29 mouse cellular contexts compared by ENCODE assay signal in the genomic region with DNA sequence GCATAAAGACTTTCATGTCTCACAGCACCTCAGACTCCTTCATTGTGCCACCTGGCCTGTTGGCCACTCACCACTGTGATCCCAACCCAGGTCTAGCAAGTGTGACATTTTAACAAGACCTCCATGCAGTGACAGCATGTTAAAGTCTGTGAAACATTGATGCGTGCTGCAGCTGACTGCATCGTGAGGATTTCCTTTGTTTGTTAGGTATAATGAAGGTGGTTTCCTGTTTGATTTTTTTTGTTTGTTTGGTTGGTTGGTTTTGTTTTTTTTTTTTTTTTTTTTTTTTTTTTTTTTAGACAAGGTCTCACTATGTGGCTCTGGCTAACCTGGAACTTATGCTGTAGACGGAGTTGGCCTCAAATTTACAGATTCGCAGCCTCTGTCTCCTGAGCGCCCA. TPM values are rescaled to one million over a fixed set of nuclear protein-coding genes. Genes with fewer than 3 reads are reported as not detected.
DNase-seq lines count a peak whose midpoint lies in the region; ATAC-seq and TF ChIP-seq lines count a peak whose summit lies in the region.
"Had no signal": no experiment of that assay in that cellular context is flagged by ENCODE, and none has a peak within 500 bp of the region (broad histone marks: within the 10 kb centered on the region; RNA-seq: fewer than 3 reads in every experiment).

No protein-coding gene starts in this region.

- WGBS in forebrain, embryonic 11.5 days = 94% methylated on average over 5 of the region's 5 CpGs
- 95% methylated on average over 5 of the region's 5 CpGs for WGBS in forebrain, embryonic 16.5 days
- 71% methylated on average over 5 of the region's 5 CpGs for WGBS in heart, adult 2 months

- no peak overlapping the region for H3K4me3 ChIP-seq in forebrain, embryonic 11.5 days (ENCODE audit: low read depth, low read length)
- H3K4me3 ChIP-seq in forebrain, embryonic 16.5 days (replicated peaks; ENCODE audit: low read length) = no peak overlapping the region
- H3K4me3 ChIP-seq in heart, adult 2 months = no peak overlapping the region
- H3K4me3 ChIP-seq in CH12.LX (replicated peaks in 1 of 3; ENCODE audit: low read depth in 2 of 3, low read length in 2 of 3, poor library complexity in 1 of 3) = no peak overlapping the region
- H3K4me3 ChIP-seq: forebrain, embryonic 10.5 days; heart, embryonic 12.5 days; heart, embryonic 15.5 days; hindbrain, embryonic 10.5 days; hindbrain, embryonic 13.5 days; intestine, embryonic 15.5 days had no signal

- no peak overlapping the region for H3K27ac ChIP-seq in forebrain, embryonic 11.5 days (ENCODE audit: low read depth, low read length)
- no peak overlapping the region for H3K27ac ChIP-seq in forebrain, embryonic 16.5 days (ENCODE audit: low read length)
- peak overlapping the region; percentile 84 for H3K27ac ChIP-seq in heart, adult 2 months
- H3K27ac ChIP-seq in CH12.LX (ENCODE audit: insufficient read depth, low read depth) = no peak overlapping the region
- H3K27ac ChIP-seq: forebrain, embryonic 10.5 days; heart, embryonic 15.5 days; hindbrain, embryonic 10.5 days; hindbrain, embryonic 13.5 days; intestine, embryonic 15.5 days had no signal

- no peaks in the 10 kb centered on the region for H3K9me3 ChIP-seq in forebrain, embryonic 11.5 days (ENCODE audit: control insufficient read depth, low read length)
- no peaks in the 10 kb centered on the region for H3K9me3 ChIP-seq in forebrain, embryonic 16.5 days (ENCODE audit: control insufficient read depth, low read length)
- no peaks in the 10 kb centered on the region for H3K9me3 ChIP-seq in CH12.LX (replicated peaks; ENCODE audit: low read length)
- H3K9me3 ChIP-seq: forebrain, embryonic 10.5 days; heart, embryonic 12.5 days; heart, embryonic 15.5 days; hindbrain, embryonic 10.5 days; hindbrain, embryonic 13.5 days; intestine, embryonic 15.5 days had no signal

- TF ChIP-seq CTCF in heart, adult 2 months (IDR thresholded peaks at IDR 0.05) = no peak
- TF ChIP-seq CTCF in CH12.LX (conservative IDR thresholded peaks at IDR 0.05 in 1 of 2, IDR thresholded peaks at IDR 0.05 in 1 of 2; ENCODE audit: low read depth in 2 of 2, low read length in 2 of 2) = no peak

- TF ChIP-seq POLR2A in heart, adult 2 months (IDR thresholded peaks at IDR 0.05; ENCODE audit: insufficient read depth, low read depth, low read length) = peak; percentile 45; the same call in 1 of the 2 replicates
- no peak for TF ChIP-seq POLR2A in CH12.LX (IDR thresholded peaks at IDR 0.05; ENCODE audit: low read depth, low read length)

- peak; percentile 37 for DNase-seq in forebrain, embryonic 11.5 days (ENCODE audit: low spot score)
- DNase-seq in heart, adult 2 months = no peak
- DNase-seq in heart, postnatal 36 days = no peak
- DNase-seq in CH12.LX (ENCODE audit: extremely low read depth) = no peak
- no peak for DNase-seq in embryo, embryonic 10 days (ENCODE audit: low spot score)
- DNase-seq: adrenal gland, adult 2 months; adrenal gland, postnatal 14 days; cerebellum, adult 11-12 months; cerebellum, adult 8-10 months; cerebellum, postnatal 10 days; cerebellum, postnatal 36 days; gastrocnemius, postnatal 14 days; heart, postnatal 14 days; kidney, adult 11 months; kidney, adult 8-10 months had no signal

- no peaks in the 10 kb centered on the region for H3K27me3 ChIP-seq in forebrain, embryonic 11.5 days (ENCODE audit: control insufficient read depth, insufficient read depth, low read length)
- H3K27me3 ChIP-seq in forebrain, embryonic 16.5 days (replicated peaks; ENCODE audit: control insufficient read depth, insufficient read depth, low read length) = no peaks in the 10 kb centered on the region
- no peaks in the 10 kb centered on the region for H3K27me3 ChIP-seq in heart, adult 2 months (ENCODE audit: control insufficient read depth, insufficient read depth, low read length)
- H3K27me3 ChIP-seq in CH12.LX (replicated peaks) = no peaks in the 10 kb centered on the region
- H3K27me3 ChIP-seq: heart, embryonic 12.5 days; heart, embryonic 15.5 days; hindbrain, embryonic 13.5 days; intestine, embryonic 15.5 days had no signal

- in situ Hi-C loops in CH12.LX (cut with MboI; ENCODE audit: low pct_ligation_motif_present, low pct_unique_long_range_greater_than_20kb, low sequenced_read_pairs) = loop anchor here (25.0 kb wide), 1 partner anchor 400 kb away; a partner anchor contains a TSS

- no peak overlapping the region for H3K9ac ChIP-seq in forebrain, embryonic 11.5 days (ENCODE audit: low read length)
- no peak overlapping the region for H3K9ac ChIP-seq in forebrain, embryonic 16.5 days (replicated peaks; ENCODE audit: low read depth, low read length)
- H3K9ac ChIP-seq in heart, adult 2 months (ENCODE audit: low read depth, low read length) = no peak overlapping the region
- H3K9ac ChIP-seq in CH12.LX (ENCODE audit: insufficient read depth, low read depth) = no peak overlapping the region
- H3K9ac ChIP-seq: heart, embryonic 12.5 days; heart, embryonic 15.5 days; hindbrain, embryonic 13.5 days; intestine, embryonic 15.5 days had no signal

- no peak overlapping the region for H3K4me2 ChIP-seq in forebrain, embryonic 11.5 days (ENCODE audit: low read depth, low read length, severe bottlenecking)
- no peak overlapping the region for H3K4me2 ChIP-seq in forebrain, embryonic 16.5 days (ENCODE audit: low read length)
- no peak overlapping the region for H3K4me2 ChIP-seq in CH12.LX (ENCODE audit: insufficient read depth, low read depth, poor library complexity, severe bottlenecking)
- H3K4me2 ChIP-seq: heart, embryonic 12.5 days; heart, embryonic 15.5 days; hindbrain, embryonic 13.5 days; intestine, embryonic 15.5 days had no signal

- H3K36me3 ChIP-seq in forebrain, embryonic 11.5 days (ENCODE audit: control insufficient read depth, insufficient read depth, low read length) = no peaks in the 10 kb centered on the region
- no peaks in the 10 kb centered on the region for H3K36me3 ChIP-seq in forebrain, embryonic 16.5 days (ENCODE audit: control insufficient read depth, insufficient read depth)
- H3K36me3 ChIP-seq in heart, adult 2 months (ENCODE audit: control insufficient read depth, insufficient read depth, low read length) = peaks cover 6% of the 10 kb centered on the region; the same call in 1 of the 2 replicates
- no peaks in the 10 kb centered on the region for H3K36me3 ChIP-seq in CH12.LX (replicated peaks in 1 of 2; ENCODE audit: control insufficient read depth in 1 of 2, insufficient read depth in 1 of 2, low read length in 1 of 2)
- H3K36me3 ChIP-seq: forebrain, embryonic 10.5 days; heart, embryonic 12.5 days; heart, embryonic 15.5 days; hindbrain, embryonic 10.5 days; hindbrain, embryonic 13.5 days; intestine, embryonic 15.5 days had no signal

- no peaks in the 10 kb centered on the region for H3K79me2 ChIP-seq in heart, adult 2 months (replicated peaks; ENCODE audit: control insufficient read depth, insufficient read depth, low read length)
- H3K79me2 ChIP-seq in CH12.LX (replicated peaks; ENCODE audit: control insufficient read depth, extremely low read depth, insufficient read depth, poor library complexity, severe bottlenecking) = no peaks in the 10 kb centered on the region

- dilution Hi-C loops in CH12.LX (cut with MboI; ENCODE audit: extremely low pct_ligation_motif_present, extremely low pct_unique_long_range_greater_than_20kb, low sequenced_read_pairs) = no loop called here

- no peaks in the 10 kb centered on the region for H3K4me1 ChIP-seq in forebrain, embryonic 11.5 days (replicated peaks; ENCODE audit: control insufficient read depth, insufficient read depth, low read length)
- H3K4me1 ChIP-seq in forebrain, embryonic 16.5 days (replicated peaks; ENCODE audit: control insufficient read depth, insufficient read depth, low read length) = no peaks in the 10 kb centered on the region
- H3K4me1 ChIP-seq in heart, adult 2 months (ENCODE audit: control insufficient read depth, insufficient read depth, low read length) = peaks cover 18% of the 10 kb centered on the region
- peaks cover 8 to 20% of the 10 kb centered on the region in 2 experiments for H3K4me1 ChIP-seq in CH12.LX (ENCODE audit: control insufficient read depth in 1 of 2, insufficient read depth in 2 of 2)
- H3K4me1 ChIP-seq: hindbrain, embryonic 13.5 days had no signal

- intact Hi-C loops in heart, adult 2 months (cut with DNase I) = no loop called here
- intact Hi-C loops in heart, postnatal 36 days (cut with DNase I) = no loop called here

- no peak for ATAC-seq in forebrain, embryonic 11.5 days (replicated peaks; ENCODE audit: low FRiP score)
- ATAC-seq in forebrain, embryonic 16.5 days = no peak
- ATAC-seq: forebrain, embryonic 14.5 days; hindbrain, embryonic 16.5 days; intestine, embryonic 15.5 days had no signal

- TF ChIP-seq EP300 in heart, adult 2 months (IDR thresholded peaks at IDR 0.05; ENCODE audit: insufficient read depth, low read depth, low read length) = no peak
- TF ChIP-seq EP300 in CH12.LX (IDR thresholded peaks at IDR 0.05; ENCODE audit: low read length) = no peak

- no peak for TF ChIP-seq RAD21 in CH12.LX (IDR thresholded peaks at IDR 0.05; ENCODE audit: low read depth, low read length)

RNA-seq across cellular contexts. Expression of a gene that starts 7.3 kb away (rescaled TPM):
- 0.21 and 0.31 TPM in 2 replicates for polyA plus RNA-seq in forebrain, embryonic 11.5 days (2014; fragmentation: Nextera tagmentation; extraction: Ambion mirVana)
- polyA plus RNA-seq in forebrain, embryonic 16.5 days (2015; fragmentation: Nextera tagmentation; extraction: Ambion mirVana) = 0.08 and 0.09 TPM in 2 replicates
- total RNA-seq in heart, adult 2 months (2021) = not detected
- polyA plus RNA-seq in heart, adult 2 months (2012; rRNA removed) = 0.37 TPM in 1 of 2 replicates, not detected in the other
- not detected for total RNA-seq in heart, postnatal 36 days (2021)
- total RNA-seq in CH12.LX (2012; rRNA removed) = not detected in 2 replicates
- total RNA-seq in CH12.LX (2014; rRNA removed) = not detected in 2 replicates
- polyA plus RNA-seq in CH12.LX (2012; ENCODE audit: insufficient read length, low read depth) = 0.08 and 0.09 TPM in 2 replicates
- total RNA-seq: heart, adult 8-10 months; MEL had no signal
- polyA plus RNA-seq: embryonic facial prominence, embryonic 11.5 days; heart, embryonic 12.5 days; heart, embryonic 15.5 days had no signal

RNA-seq across cellular contexts. Expression of a gene that starts 29.8 kb away (rescaled TPM):
- polyA plus RNA-seq in forebrain, embryonic 11.5 days (2014; fragmentation: Nextera tagmentation; extraction: Ambion mirVana) = 16.8 and 17.8 TPM in 2 replicates
- polyA plus RNA-seq in forebrain, embryonic 16.5 days (2015; fragmentation: Nextera tagmentation; extraction: Ambion mirVana) = 9.3 and 9.4 TPM in 2 replicates
- total RNA-seq in heart, adult 2 months (2021) = 10 to 100 TPM; 10.5 to 10.8 TPM
- 14.5 and 17.8 TPM in 2 replicates for polyA plus RNA-seq in heart, adult 2 months (2012; rRNA removed)
- total RNA-seq in heart, postnatal 36 days (2021) = 10 to 100 TPM; 13.3 to 15.1 TPM
- total RNA-seq in CH12.LX (2012; rRNA removed) (11.3 and 14.8 TPM in 2 replicates), CH12.LX (2014; rRNA removed) (27.1 and 29.2 TPM in 2 replicates)
- 31.6 and 32.0 TPM in 2 replicates for polyA plus RNA-seq in CH12.LX (2012; ENCODE audit: insufficient read length, low read depth)

RNA-seq across cellular contexts. Expression of a gene that starts 30.0 kb away (rescaled TPM):
- polyA plus RNA-seq in forebrain, embryonic 11.5 days (2014; fragmentation: Nextera tagmentation; extraction: Ambion mirVana) = 37.3 and 37.8 TPM in 2 replicates
- 27.9 and 30.1 TPM in 2 replicates for polyA plus RNA-seq in forebrain, embryonic 16.5 days (2015; fragmentation: Nextera tagmentation; extraction: Ambion mirVana)
- 10 to 100 TPM; 17.7 to 24.8 TPM for total RNA-seq in heart, adult 2 months (2021)
- polyA plus RNA-seq in heart, adult 2 months (2012; rRNA removed) = 6.4 and 11.2 TPM in 2 replicates
- total RNA-seq in heart, postnatal 36 days (2021) = 10 to 100 TPM; 22.2 to 24.5 TPM
- 7.5 and 8.7 TPM in 2 replicates for total RNA-seq in CH12.LX (2012; rRNA removed)
- total RNA-seq in CH12.LX (2014; rRNA removed) = 12.7 and 13.5 TPM in 2 replicates
- polyA plus RNA-seq in CH12.LX (2012; ENCODE audit: insufficient read length, low read depth) = 15.4 and 18.8 TPM in 2 replicates

RNA-seq across cellular contexts. Expression of a gene that starts 31.9 kb away (rescaled TPM):
- polyA plus RNA-seq in forebrain, embryonic 11.5 days (2014; fragmentation: Nextera tagmentation; extraction: Ambion mirVana) = 1,312 and 1,467 TPM in 2 replicates
- polyA plus RNA-seq in forebrain, embryonic 16.5 days (2015; fragmentation: Nextera tagmentation; extraction: Ambion mirVana) = 731 and 789 TPM in 2 replicates
- total RNA-seq in heart, adult 2 months (2021) = 100 to 1,000 TPM; 773 to 861 TPM
- 266 and 385 TPM in 2 replicates for polyA plus RNA-seq in heart, adult 2 months (2012; rRNA removed)
- total RNA-seq in heart, postnatal 36 days (2021) = 100 to 1,000 TPM; 786 to 814 TPM
- total RNA-seq in CH12.LX (2012; rRNA removed) (724 and 865 TPM in 2 replicates), CH12.LX (2014; rRNA removed) (901 and 989 TPM in 2 replicates)
- polyA plus RNA-seq in CH12.LX (2012; ENCODE audit: insufficient read length, low read depth) = 2,139 and 2,246 TPM in 2 replicates

RNA-seq across cellular contexts. Expression of a gene that starts 44.5 kb away (rescaled TPM):
- polyA plus RNA-seq in forebrain, embryonic 11.5 days (2014; fragmentation: Nextera tagmentation; extraction: Ambion mirVana) = not detected in 2 replicates
- 0.39 and 0.49 TPM in 2 replicates for polyA plus RNA-seq in forebrain, embryonic 16.5 days (2015; fragmentation: Nextera tagmentation; extraction: Ambion mirVana)
- total RNA-seq in heart, adult 2 months (2021) = not detected
- 0.16 and 0.67 TPM in 2 replicates for polyA plus RNA-seq in heart, adult 2 months (2012; rRNA removed)
- not detected for total RNA-seq in heart, postnatal 36 days (2021)
- total RNA-seq in CH12.LX (2012; rRNA removed) (not detected in 2 replicates), CH12.LX (2014; rRNA removed) (0.16 TPM in 1 of 2 replicates, not detected in the other)
- 0.18 TPM in 1 of 2 replicates, not detected in the other for polyA plus RNA-seq in CH12.LX (2012; ENCODE audit: insufficient read length, low read depth)
- total RNA-seq: adrenal gland, adult 2 months; adrenal gland, postnatal 4 days; gastrocnemius, adult 18-20 months; gastrocnemius, postnatal 14 days; heart, adult 8-10 months; heart, postnatal 14 days; MEL had no signal
- polyA plus RNA-seq: embryonic facial prominence, embryonic 11.5 days; forebrain, embryonic 10.5 days; heart, embryonic 12.5 days; intestine, embryonic 15.5 days had no signal
